Mouse (Mus musculus): ENCODE measurements around the gene Gps2.

Gene Gps2

DNA sequence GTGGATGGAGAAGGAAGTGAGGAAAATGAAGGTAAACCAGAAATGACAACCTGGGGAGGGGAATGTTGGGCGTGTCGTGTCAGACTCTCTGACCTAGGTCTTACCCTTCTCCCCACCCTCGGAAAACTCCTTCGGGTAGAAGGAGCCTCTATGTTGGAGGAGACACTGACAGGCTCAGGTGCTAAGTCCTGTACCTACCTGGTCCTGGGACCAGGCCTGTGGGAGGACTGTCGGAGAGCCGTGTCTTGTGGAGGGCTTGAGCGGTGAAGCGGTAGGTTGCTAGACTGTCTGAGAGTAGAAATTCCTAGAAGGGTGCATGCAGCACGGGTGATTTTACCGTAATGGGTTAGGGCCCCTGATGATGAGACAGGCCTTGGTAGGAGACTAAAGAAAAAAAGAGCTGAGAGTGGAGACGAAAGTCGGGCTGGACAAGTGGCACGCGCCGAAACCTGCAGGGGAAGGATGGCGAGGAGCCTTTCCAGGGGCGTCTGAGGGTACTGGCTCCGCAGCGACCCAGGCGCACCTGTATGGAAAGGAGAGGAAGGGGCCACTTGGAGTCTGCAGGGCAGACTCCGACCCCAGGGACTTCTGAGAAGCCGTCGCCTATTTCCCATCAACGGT is 51.1 kb downstream of the Gps2 start, which contains the start of gene Cldn7:
Gene Cldn7, plus strand, starts transcription at position 130 of the 621 bp plus-strand sequence.
- DNase-seq (ENCODE audit: low spot score in 2 of 2), result no peak

DNA sequence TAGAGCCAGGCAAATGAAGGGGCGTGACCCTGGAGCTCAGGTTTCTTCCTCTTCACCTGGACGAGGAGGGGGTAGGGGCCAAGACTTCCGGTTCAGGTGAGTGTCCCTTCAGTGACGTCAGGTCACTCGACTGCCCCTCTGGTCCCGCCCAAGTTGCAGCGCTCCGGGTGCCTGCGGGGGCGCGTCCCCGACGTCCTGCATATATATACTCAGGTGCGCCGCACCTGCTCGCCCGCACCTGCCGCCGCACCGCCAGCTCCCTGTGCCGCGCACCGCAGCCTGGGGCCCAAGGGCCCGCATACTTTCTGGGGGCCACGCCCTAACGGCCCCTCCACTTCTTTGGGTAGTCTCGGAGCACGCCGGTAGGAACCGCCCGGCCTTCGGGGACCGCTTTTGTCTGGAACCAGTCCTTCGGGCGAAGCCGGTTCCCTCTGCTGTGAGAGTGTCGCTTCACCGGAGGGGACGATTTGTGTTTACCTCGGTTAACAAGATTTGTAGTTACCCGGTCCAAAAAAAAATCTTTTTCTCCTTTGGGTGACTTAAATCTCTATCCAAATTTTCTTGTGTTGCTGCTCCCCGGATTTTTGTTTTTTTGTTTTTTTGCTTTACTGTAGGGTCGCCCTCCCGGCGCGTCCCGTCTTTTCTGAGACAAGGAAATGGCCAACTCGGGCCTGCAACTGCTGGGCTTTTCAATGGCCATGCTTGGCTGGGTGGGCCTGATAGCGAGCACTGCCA is 51.8 kb downstream of the Gps2 start:
- DNase-seq (ENCODE audit: low spot score in 2 of 2), result no peak

All from heart, adult 9 months (tissue).